Mouse (Mus musculus) ES-E14 (cell line): ENCODE results near the gene Adprhl1.

Source experiments
- CHD2 ChIP-seq: IDR thresholded peaks from 2 replicates; pipeline ENCODE4 v1.6.1; 2014; ENCODE audit warnings: mild to moderate bottlenecking, low read depth, low read length, inconsistent platforms
- HCFC1 ChIP-seq: IDR thresholded peaks from 2 replicates; pipeline ENCODE4 v1.6.1; 2012; ENCODE audit warnings: low read length, inconsistent platforms, borderline replicate concordance; ENCODE audit not compliant: insufficient read depth
- MAFK ChIP-seq: IDR thresholded peaks from 2 replicates; pipeline ENCODE4 v1.6.1; 2014; ENCODE audit warnings: mild to moderate bottlenecking, low read depth, low read length, inconsistent platforms; ENCODE audit not compliant: insufficient read depth
- ZC3H11A ChIP-seq: IDR thresholded peaks from 2 replicates; pipeline ENCODE4 v1.6.1; 2012; ENCODE audit warnings: low read depth, mild to moderate bottlenecking, inconsistent platforms, low read length, borderline replicate concordance
- ZNF384 ChIP-seq: IDR thresholded peaks from 2 replicates; pipeline ENCODE4 v1.6.1; 2012; ENCODE audit warnings: low read depth, low read length, inconsistent platforms

DNA sequence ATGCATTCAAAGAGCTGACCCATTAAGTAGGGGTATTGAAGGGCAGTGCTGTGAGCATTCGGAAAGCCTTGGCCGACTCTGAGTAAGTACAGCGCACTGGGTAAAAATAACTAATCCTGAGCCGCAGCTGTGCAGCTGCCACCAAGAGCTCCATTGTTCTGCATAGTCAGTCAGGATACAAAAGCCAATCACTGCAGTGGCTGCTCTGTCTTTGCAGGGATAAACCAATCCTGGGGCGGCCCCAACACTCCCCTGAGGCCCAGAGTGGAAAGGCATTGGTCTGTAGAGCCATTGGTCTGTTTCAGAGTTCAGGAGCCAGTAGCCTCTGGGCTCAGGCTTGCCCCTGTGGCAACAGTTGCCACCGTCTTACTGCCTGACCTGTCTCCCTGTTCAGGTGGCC lies 27.7 kb downstream of the Adprhl1 start:
- no peak for TF ChIP-seq HCFC1
- TF ChIP-seq ZNF384: no peak
- TF ChIP-seq ZC3H11A: no peak
- TF ChIP-seq MAFK: no peak
- no peak for TF ChIP-seq CHD2
